Mouse (Mus musculus): ENCODE data around the gene Vps13d.

Vps13d gene

DNA sequence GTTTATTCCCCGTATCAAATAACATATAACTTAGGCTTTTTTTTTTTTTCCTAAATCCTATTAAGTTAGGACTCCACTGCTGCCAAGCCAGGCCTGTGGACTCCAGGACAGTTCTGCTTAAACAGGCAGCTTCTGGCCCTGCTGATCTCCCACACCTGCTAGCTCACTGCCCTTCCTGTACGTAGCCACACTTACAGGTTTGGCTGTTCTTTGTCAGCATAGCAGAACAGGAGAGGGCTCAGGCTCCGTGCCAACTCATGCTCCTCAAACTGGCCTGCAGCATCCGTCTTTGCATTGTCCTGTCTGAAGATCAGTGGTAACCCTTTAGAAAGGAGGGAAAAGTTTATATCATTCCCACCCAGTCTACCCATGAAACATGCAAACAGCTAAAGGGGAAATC lies 108.3 kb downstream of the Vps13d start:
- DNase-seq (ENCODE audit: low spot score in 2 of 2), result no peak

DNA sequence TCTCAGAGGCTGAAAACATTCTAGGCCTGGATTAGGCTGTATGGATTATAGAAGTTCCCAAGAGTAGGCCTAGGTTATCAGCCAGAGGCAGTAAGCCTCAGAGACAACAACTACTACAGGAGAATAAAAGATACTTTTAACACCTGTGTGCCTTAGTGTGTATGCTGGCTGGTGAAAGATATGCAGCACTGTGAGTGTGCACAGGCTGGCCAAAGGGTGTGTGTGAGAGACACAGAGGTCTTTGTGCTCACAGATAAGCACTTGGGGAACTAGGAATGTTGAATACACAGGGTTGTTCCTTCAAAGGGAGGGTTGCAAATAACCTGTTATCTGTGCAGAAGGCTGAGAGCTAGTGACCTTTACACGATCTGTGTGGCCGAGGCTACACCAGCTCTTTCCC lies 115.5 kb downstream of the Vps13d start:
- DNase-seq (ENCODE audit: low spot score in 2 of 2), result no peak

DNA sequence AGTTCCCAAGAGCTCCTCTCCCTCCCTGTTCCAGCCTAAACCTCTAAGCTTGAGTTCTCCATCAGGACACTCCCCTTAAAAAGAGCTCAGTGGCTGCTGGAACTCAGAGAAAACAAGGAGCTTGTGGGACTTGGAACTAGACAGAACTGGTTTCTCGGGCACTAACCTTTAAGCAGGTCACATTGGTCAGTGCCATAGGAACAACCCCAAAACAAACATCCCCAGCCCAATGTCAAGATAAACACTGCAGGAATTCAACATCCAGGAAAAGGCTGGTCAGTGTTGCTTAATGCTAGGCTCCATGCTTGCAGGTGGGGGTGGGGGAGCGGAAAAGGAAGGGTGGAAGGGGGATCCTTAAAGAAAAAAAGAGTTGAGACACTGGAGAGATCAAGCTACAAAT lies 120.5 kb downstream of the Vps13d start:
- no peak for DNase-seq (ENCODE audit: low spot score in 2 of 2)

DNA sequence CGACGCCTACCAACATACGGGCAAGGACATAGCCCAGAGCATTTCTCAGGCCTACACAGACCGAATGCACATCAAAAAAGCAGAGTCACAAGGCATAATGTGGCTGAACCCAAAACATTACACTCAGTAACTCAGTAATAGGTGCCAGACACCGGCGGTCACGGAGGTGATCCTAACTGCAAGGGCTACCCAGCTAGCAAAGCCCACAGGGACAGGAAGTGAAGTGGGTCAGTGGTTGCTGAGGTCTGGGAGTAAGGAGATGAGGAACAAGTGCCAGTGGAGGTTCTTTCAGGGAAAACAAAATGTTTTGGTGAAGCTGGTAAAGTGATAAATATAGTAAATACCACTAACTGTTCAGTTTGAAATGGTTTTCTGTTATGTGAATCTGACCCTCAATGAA lies 121.1 kb downstream of the Vps13d start:
- no peak for DNase-seq (ENCODE audit: low spot score in 2 of 2)

DNA sequence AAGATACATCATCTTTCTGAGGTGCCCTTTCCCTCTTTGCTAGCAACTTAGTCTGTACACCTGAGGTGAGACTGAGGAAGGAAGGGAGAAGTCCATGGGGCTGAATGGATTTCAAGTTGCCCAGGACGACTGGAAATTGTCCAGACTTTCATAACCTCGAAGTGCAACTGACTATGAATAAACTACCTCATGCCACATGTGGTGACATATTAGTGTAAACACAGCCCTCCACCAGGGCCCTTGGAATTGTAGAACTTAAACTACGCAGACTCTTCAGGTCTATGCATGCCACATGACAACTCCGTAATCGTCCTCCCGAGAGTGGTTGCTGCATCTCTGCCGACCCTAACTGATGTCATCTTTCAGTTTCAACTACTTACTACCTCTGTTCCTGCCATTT lies 122.9 kb downstream of the Vps13d start:
- DNase-seq (ENCODE audit: low spot score in 2 of 2), result no peak

DNA sequence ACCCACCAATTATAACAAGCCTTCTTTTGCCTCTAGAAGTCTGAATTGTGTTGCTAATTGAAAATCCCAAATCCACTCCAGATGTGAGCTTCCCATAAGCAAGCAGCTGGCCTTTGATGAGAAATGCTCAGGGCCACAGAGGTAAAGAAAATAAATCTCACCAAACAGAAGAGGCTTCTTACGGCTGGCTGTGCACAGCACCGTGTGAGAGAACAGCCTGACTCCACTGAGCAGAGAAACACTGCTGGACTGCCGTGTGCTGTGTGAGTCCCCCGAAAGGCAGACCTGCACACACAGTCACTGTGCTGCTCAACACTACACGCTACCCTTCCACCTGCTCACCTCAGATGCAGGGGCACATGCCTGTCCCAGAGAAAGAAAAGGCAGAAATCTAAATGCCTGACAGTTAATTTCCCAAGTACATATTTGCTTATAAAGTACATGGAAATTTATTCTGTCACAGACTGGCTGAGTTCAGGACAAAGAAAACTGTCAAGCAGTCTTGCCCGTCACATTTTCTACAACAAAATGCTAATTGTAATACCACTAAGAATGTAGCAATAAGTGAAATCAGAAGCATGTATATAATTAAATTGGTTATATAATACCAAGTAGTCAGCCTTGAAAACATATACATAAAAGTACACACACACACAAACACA lies 127.7 kb downstream of the Vps13d start:
- DNase-seq (ENCODE audit: low spot score in 2 of 2), result no peak

DNA sequence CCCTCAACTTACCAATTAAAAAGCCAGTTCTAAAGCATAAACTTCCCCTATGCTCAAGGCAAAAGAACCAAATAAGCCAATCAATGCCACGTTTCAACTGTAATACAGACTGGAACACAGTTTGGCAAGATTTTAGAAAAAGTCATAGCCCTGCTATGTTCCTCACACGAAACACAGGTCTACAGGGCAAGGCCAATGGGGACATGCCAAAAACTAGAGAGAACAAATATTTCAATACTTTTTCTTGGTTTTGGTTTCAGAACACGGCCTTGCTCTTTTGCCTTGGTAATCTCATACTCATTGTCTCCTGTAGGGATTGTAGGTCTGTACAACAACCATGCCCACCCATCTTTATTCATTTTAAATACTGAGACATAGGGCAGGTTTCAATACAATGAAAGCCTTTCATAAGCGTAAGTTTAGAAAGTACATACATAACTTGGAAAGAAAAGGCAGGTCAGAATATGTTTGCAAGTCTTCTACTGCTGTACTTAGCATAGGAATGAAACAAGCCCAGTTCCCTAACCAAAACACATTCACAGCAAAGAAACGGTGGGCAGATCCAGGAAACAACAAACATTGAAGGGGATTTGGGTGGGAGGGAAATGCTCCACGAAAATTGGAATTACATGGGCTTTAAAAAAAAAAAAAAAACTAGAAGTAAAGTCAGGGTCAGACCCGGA lies 128.3 kb downstream of the Vps13d start:
- DNase-seq (ENCODE audit: low spot score in 2 of 2), result no peak

DNA sequence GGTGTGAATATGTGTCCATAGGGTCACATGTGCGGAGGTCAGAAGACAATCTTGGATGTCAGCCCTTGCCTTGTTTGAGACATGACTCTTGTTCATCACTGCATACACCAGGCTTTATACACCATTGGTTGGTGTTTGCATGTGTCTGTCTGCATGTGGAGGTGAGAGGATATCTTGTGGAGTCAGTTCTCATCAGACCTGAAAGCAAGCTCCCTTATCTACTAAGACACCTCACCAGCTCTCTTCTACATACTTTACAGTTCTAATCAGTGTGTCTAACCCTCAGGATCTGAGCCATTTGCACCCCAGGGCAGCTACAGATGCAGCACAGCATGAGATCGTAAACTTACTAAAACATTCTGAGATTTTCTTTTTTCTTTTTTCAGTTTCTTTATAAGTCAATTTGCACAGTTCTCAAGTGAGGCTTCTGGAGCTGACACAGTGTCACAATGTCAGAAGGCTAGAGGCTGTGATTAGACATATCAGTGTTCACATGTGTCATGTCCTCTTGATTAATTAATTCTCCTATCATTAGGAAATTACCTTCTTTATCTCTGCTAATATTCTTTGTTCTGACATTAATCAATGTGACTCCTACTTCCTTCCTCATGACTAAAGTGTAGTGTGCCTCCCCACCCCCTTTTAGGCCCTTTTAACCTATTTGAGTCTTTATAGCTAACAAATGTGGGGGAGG lies 135.9 kb downstream of the Vps13d start:
- no peak for DNase-seq (ENCODE audit: low spot score in 2 of 2)

DNA sequence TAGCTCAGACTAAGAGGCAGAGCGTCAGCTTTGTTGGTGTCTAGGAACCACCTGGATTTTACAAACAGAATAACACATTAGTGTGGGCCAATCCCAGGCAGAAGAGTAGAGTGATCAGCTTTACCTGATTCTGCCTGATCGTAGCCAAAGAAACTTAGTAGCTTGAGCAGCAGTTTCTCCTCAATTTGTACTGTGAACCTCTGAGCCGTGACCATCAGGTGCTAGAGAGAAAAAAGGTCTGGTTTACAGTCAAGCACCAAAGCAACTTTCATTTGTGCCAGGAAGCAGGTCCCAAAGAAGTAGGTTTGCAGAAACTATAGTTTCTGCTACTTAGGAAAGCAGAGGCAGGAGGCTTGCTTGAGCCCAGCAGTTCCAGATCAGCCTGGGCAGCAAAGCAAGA lies 138.5 kb downstream of the Vps13d start:
- no peak for DNase-seq (ENCODE audit: low spot score in 2 of 2)

DNA sequence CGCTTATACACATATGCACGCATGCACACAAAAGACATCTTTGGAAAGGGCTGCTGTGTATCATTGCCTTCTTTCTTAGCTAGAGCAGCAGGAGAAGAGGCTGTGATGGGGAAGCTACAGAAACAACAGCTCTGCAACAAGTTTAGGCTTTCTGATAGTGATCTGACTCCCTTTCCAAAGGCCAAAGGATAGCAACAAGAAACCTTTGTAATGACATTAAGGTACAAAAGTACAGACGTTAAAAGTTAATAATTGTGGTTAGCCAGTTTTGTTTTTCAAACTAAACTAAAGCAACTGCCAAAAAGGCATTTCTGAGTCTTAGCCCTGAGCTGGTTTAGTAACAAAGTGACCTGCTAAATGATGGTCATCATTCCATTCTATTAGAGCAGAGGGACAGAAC lies 139.0 kb downstream of the Vps13d start:
- DNase-seq (ENCODE audit: low spot score in 2 of 2), result no peak

DNA sequence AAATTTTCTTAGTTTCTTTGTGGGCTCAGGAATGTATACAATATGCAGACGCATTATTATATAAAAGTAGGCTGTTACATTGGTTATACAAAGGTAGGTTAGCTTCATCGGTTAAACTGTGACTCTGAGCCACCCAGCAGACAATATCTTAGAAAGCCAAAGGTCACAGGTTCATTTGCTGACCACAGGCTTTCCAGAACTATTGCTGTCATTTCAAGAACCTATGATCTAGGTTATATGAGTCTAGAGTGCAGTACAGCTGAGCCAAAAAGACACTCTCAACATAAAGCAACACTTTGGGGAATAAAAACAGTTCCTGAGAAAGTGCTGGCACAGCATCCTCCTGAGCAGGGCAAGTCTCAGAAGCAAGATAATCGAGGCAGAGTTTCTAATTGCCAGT lies 140.4 kb downstream of the Vps13d start:
- DNase-seq (ENCODE audit: low spot score in 2 of 2), result no peak

DNA sequence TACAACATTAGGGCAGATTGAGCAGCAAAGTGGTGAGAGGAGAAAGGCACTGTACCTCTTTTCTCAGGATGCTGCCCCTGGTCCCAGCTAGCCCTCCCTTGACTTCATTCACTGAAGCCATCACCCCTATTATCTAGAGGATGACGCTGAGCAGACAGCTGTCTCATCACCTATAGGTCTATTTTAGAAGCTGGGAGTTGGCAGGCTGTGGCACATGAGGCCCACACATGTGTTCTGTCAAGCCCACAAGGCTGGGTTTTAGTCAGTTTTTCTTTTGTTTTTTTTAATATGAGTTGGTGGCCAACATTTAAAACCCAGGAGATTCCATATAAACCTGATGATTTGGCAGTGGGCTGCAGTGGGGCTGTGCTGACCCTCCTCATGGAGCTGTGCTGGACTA lies 142.1 kb downstream of the Vps13d start:
- DNase-seq (ENCODE audit: low spot score in 2 of 2), result no peak

DNA sequence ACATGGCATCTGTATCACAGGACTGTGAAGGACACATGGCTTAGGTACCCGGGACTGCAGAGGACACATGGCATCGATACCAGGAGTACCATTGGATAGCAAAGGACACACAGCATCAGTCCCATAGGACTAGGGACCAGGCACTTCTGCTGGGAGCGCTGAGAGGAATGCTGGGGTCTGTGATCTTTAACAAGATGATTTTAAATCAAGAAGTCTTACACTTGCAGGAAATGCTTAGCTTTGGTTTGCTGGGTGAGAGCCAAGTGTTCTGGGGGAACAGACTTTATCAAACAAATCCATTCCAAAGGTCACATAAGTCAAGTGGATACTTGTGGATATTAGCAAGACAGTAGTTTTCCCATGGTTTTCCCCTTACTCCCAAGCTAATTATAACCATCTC lies 142.5 kb downstream of the Vps13d start:
- peak in 1 of 2 experiments; percentile 30 for DNase-seq (ENCODE audit: low spot score in 2 of 2)

DNA sequence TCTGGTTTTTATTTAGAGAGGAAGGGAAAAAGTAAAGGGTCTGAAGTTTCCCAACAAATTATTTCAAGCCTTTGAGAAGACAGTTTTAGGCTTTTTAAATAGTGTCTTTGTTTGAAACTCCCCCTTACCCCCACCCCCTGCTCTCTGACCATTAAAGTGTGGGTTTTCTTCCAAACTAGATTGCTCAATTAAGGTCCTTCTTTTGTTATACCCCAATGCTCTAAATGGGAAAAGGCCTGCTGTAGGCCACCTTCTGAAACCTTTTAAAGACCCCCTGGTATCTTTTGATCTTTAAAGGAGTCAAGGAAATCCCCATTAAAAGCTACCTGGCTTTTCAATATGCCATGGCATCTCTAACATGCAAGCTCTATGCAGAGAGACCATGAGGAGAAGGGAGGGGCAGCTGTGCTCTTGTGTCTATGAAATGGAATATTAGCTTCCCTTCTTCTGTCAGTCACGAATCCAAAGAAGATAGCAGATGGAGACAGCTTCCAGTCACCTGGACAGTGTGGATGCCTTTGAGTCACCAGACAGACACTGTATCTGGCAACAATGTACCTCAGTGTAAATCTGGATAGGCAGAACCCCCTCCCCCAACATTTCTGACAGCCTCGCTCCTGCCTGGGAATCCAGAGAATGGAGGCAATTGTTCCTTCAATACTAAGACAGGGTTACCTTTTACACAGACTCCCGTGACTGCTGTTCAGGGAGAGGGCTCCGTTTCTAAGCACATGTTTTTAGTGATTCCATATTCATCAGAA lies 143.4 kb downstream of the Vps13d start:
- DNase-seq (ENCODE audit: low spot score in 2 of 2), result no peak

DNA sequence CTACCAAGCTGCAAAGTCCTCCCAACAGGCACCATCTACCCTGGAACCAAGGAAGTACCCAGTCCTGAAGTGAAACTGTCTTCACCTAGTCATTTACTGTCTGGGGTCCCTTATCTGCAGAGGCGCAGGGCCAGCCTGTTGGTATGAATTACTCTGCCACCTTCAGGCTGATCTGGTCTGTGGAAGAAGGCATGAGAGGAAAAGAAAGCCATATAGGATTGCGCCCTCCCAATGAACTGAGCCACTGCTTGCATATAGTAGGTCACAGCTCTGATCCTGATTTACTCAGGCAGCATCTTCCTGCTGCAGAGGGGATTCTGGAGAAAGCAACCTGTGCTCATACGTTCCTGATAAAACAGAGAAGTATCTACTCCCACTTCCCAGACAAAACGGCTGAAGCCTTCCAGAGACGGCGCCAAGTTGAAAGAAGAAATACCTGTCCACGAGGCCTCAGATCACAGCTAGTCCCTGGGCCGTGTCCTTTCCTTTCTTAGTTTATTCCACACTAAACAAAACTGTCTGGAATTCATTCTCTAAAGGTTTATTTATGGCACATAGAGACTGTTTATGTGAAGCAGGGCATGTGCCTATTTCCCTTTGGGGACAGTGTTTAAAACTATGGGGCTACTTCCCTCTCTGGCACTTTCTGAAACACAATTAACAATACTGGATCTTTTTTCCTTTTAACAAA lies 144.1 kb downstream of the Vps13d start:
- DNase-seq (ENCODE audit: low spot score in 2 of 2), result peak in 1 of 2 experiments; percentile 27

DNA sequence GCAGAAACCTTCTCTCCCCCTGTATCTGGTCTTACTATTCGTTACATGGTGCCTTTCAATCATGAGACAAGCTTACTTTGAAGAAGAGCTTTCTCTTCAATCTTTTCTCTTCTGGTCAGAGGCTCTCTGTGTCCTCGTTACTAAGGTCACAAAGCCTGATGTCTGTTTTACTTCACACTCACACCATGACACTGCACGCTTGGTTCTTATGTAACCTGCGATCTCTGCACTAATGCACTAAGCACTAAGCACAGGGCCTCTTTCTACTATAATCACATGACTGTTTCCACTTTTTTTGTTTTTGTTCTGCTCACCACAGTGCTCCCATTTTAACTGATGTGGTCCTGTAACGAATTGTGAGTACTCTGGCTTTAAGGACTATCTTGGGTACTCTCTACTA lies 146.8 kb downstream of the Vps13d start:
- DNase-seq (ENCODE audit: low spot score in 2 of 2), result no peak

DNA sequence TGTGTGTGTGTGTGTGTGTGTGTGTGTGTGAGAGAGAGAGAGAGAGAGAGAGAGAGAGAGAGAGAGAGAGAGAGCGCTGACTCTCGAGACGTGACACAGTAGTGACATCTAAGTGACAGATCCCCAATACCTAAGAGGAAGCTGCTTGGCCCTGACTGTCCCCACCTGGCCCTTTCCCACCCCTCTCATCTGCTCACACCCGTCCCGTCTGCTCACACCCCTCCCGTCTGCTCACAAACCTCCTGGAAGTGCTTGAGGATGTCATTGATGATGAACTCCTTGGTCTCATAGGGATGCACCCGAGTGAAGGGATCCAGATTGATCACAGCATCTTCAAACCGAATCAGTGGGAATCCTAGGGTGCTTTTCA lies 148.8 kb downstream of the Vps13d start:
- DNase-seq (ENCODE audit: low spot score in 2 of 2), result peak in 1 of 2 experiments; percentile 14

DNA sequence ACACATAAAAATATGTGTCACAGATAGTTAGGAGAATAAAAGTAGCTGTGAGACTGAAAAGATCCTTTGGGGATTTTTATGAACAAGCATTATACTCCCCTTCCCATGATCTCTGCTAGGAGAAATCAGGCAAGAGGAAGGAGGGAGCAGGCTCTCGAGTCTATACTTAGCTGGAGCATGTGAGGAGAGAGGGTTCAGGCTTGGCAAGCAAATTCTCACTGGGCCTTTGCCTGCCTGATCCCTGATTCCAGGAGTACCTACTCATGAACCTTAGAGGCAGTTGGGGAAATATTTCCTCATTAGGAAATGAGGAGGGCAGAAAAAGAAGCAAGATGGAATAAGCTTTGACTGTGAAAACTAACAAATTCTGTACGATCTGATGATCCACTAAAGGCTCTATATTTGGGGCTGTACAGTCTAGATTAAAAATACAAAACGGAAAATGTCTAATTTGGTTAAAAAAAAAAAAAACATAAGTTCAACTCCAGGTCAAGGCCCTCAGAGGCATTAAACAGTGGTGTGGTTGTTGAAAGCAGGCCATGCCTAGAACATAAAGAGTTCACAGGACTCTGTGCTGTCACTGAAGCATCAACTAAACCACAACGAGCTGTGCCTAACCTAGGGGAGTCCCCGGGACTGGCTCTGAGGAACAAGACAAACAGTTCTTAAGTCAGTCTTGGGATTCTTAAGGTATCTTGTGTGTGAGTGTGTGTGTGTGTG lies 149.3 kb downstream of the Vps13d start:
- peak; percentile 64 for DNase-seq (ENCODE audit: low spot score in 2 of 2)

DNA sequence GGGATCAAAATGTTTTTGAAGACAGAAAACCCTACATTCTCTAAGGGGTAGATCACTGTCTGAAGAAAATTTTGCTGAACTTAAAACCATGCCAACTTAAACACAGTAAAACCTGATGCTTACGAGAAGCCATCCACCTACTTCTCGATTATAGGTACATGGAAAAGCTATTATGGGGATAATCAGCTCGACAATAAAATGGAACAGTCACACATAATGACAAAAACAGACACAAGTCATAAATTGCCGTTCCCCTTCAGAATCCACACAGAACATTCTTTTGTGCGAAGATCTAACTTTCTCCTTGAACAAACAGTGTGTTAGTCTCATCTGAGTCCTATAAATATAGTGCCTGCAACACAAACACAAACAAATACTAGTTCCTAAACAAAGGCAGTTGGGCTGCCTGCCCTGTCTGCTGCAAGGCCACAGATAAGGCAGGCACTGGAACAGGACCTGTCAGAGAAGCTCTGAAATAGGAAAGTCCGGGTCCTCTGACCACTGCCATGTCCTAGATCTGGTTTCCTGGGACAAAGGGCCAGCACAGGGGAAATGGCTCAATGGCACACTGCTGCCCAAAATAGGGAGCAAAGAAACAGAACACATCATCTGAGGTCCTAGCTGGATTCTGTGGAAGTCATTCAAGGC lies 153.5 kb downstream of the Vps13d start:
- DNase-seq (ENCODE audit: low spot score in 2 of 2), result peak in 1 of 2 experiments; percentile 14

DNA sequence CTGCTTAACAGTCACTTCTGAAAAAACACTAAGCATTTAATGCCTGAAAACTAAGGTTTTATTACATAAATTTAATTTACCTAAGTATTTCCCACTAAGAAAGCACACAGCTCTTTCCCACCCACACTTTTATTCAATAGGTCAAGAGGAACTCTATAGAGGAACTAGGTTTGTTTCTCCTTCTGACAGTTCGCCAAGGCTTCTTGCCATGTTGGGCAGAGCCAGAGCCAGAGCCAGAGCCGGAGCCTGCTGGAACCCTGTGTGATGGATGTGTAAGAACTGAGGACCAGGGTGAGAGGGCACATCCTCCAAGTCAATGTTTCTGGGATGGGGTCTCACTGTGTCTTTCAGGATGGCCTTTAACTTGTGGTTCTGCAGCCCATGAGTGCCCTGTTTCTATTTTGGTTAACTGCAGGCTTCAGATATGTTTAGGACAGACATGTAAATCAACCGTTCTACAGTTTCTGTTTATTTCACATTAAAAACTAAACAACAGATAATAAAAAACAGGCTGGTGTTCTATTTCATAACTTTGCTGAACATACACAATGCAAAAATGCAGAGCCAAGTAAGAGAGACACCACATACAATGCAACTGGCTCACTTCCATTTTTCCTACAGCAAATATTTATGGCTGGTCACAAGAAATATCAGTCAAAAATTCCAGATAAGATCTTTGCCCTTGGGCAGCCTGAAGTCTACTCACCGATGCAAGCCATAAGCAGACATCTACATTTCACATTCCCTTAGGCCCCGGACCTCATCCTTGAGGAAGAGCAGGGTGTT lies 157.0 kb downstream of the Vps13d start:
- DNase-seq (ENCODE audit: low spot score in 2 of 2), result peak in 1 of 2 experiments; percentile 12
